Mouse (Mus musculus): Measurements from ENCODE around the gene D430019H16Rik.

DNA sequence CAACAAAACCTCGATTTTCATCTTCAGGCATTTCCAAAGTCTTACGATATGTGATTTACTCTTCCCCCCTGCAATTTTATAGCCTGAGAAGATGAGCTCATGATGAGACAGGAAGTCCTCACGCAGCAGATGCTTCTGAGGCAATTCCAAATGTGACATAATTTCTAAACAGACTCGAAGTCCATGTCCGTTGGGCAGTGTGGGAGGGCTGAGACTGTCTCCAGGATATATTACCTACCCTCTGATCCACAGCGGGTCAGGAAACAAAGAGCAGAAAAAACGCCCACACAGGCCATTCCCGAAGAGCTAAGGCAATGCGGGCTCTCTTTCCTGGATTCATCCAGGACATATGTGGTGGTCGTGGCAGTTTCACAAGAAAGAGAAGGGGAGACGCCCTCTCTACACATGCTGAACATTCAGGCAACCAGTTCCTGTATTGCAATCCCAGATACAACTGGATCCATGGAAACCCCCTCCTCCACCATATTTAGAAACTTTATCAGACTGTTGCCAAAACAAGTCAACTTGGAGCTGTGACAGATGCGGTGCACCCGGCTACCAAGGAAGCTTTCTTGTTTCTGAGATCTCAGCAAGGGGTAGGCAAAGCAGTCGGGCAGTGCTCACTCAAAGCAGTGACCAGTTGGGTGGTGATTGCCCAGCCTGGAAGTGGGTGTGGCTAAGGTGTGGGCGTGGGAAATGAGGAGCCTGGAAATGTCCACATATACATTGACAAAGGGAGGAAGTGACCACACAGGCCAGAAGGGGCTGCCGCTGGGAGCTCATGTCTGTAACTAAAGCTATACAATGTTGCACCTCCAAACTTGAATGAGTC is 58.2 kb downstream of the D430019H16Rik start:
- TF ChIP-seq CTCF (conservative IDR thresholded peaks at IDR 0.05; ENCODE audit: low read length) (no peak), NANOG (IDR thresholded peaks at IDR 0.05; ENCODE audit: borderline replicate concordance, low read length) (no peak)
